Mouse (Mus musculus) layer of hippocampus, adult 18-20 months (tissue): ENCODE measurements around the gene Gm11937. TPM values are rescaled to one million over a fixed set of nuclear protein-coding genes. Genes with fewer than 3 reads are reported as not detected.

Source experiments
- DNase-seq, 2 experiments: peaks; one replicate each; pipeline ENCODE4 v3.0.0; 2022; ENCODE audit warnings: low spot score in 2 of 2
- total RNA-seq, 2 experiments: library from RNA; stranded (reverse); gene quantifications; 2 replicates each; pipeline ENCODE4 v1.2.3; 2021

The Gm11937 gene
- total RNA-seq, 2 experiments from 2014 or later: not detected

GRCm38 (mm10) chr11:99581564-99581963 is 28.4 kb downstream of the Gm11937 start:
- DNase-seq: no peak

- DNase-seq: no peak
Measured at GRCm38 (mm10) chr11:99581051-99581450, 28.9 kb downstream of the Gm11937 start.

- DNase-seq: no peak
Measured at GRCm38 (mm10) chr11:99580636-99581035, 29.4 kb downstream of the Gm11937 start, which contains the start of gene Krtap1-5. Krtap1-5 (minus strand) TSS chr11:99581016.

- DNase-seq: peak; percentile 38 to 83
Measured at GRCm38 (mm10) chr11:99574106-99574505, 35.9 kb downstream of the Gm11937 start.

- peak in 1 of 2 experiments; percentile 4 for DNase-seq
Measured at GRCm38 (mm10) chr11:99573164-99573563, 36.8 kb downstream of the Gm11937 start.

- DNase-seq: no peak
Measured at GRCm38 (mm10) chr11:99566530-99566929, 43.5 kb downstream of the Gm11937 start, which contains the start of gene Krtap3-1. Krtap3-1 (minus strand) TSS chr11:99566630.

GRCm38 (mm10) chr11:99562580-99562979 is 47.4 kb downstream of the Gm11937 start:
- DNase-seq: no peak

Other genes starting within 250 kb of the Gm11937 start
- under 1 TPM; 0.20 to 0.25 TPM for gene Krt28, start 235.3 kb downstream of the Gm11937 start, total RNA-seq
- gene Krt10, start 220.8 kb downstream of the Gm11937 start, total RNA-seq: 10 to 100 TPM; 12.2 to 13.4 TPM
- 1 to 10 TPM; 1.0 to 1.1 TPM for gene Krt12, start 187.9 kb downstream of the Gm11937 start, total RNA-seq
- not detected for gene Krt20, start 172.0 kb downstream of the Gm11937 start, total RNA-seq
- not detected for gene Krt23, start 117.1 kb downstream of the Gm11937 start, total RNA-seq
- gene Krt39, start 88.9 kb downstream of the Gm11937 start, total RNA-seq: not detected
- gene Krt40, start 67.0 kb downstream of the Gm11937 start, total RNA-seq: not detected
- gene Krtap3-3, start 59.3 kb downstream of the Gm11937 start, total RNA-seq: not detected
- gene Krtap3-2, start 53.3 kb downstream of the Gm11937 start, total RNA-seq: not detected
- not detected for gene Gm11939, start 50.7 kb downstream of the Gm11937 start, total RNA-seq
- not detected for gene Krtap3-1, start 43.6 kb downstream of the Gm11937 start, total RNA-seq
- not detected for gene Krtap1-5, start 29.2 kb downstream of the Gm11937 start, total RNA-seq
- gene Krtap1-4, start 26.5 kb downstream of the Gm11937 start, total RNA-seq: not detected
- not detected for gene Krtap1-3, start 18.9 kb downstream of the Gm11937 start, total RNA-seq
- not detected for gene Krtap9-3, start 12.1 kb downstream of the Gm11937 start, total RNA-seq
- not detected for gene Gm11938, start 6.9 kb downstream of the Gm11937 start, total RNA-seq
- not detected for gene Krtap2-4, start 4.7 kb upstream of the Gm11937 start, total RNA-seq
- not detected for gene Gm11562, start 10.2 kb upstream of the Gm11937 start, total RNA-seq
- not detected for gene Krtap4-1, start 18.0 kb upstream of the Gm11937 start, total RNA-seq
- not detected for gene Krtap4-2, start 24.9 kb upstream of the Gm11937 start, total RNA-seq
- not detected for gene Krtap4-7, start 33.9 kb upstream of the Gm11937 start, total RNA-seq
- gene Gm11555, start 40.0 kb upstream of the Gm11937 start, total RNA-seq: not detected
- not detected for gene Gm11563, start 48.8 kb upstream of the Gm11937 start, total RNA-seq
- not detected for gene Krtap4-6, start 55.8 kb upstream of the Gm11937 start, total RNA-seq
- gene Gm14190, start 80.6 kb upstream of the Gm11937 start, total RNA-seq: not detected
- gene Gm14180, start 124.1 kb upstream of the Gm11937 start, total RNA-seq: not detected
- not detected for gene Gm11595, start 162.7 kb upstream of the Gm11937 start, total RNA-seq
- gene Krtap4-8, start 170.5 kb upstream of the Gm11937 start, total RNA-seq: not detected
- gene Krtap4-9, start 175.0 kb upstream of the Gm11937 start, total RNA-seq: not detected
- not detected for gene Gm11596, start 183.3 kb upstream of the Gm11937 start, total RNA-seq
- gene Gm11569, start 188.7 kb upstream of the Gm11937 start, total RNA-seq: not detected
- gene Gm11554, start 194.3 kb upstream of the Gm11937 start, total RNA-seq: not detected
- gene Krtap4-13, start 199.7 kb upstream of the Gm11937 start, total RNA-seq: not detected
- not detected for gene Gm11564, start 205.5 kb upstream of the Gm11937 start, total RNA-seq
- not detected for gene 2300003K06Rik, start 227.9 kb upstream of the Gm11937 start, total RNA-seq
- not detected for gene Krtap4-16, start 241.4 kb upstream of the Gm11937 start, total RNA-seq
- not detected for gene Gm11568, start 247.7 kb upstream of the Gm11937 start, total RNA-seq